Mouse (Mus musculus): ENCODE data around the gene Mtrf1. TPM values are rescaled to one million over a fixed set of nuclear protein-coding genes. Genes with fewer than 3 reads are reported as not detected.

Mtrf1 gene
- 11.3 and 13.4 TPM in 2 replicates for polyA plus RNA-seq (2014; fragmentation: Nextera tagmentation; extraction: Ambion mirVana)

DNA sequence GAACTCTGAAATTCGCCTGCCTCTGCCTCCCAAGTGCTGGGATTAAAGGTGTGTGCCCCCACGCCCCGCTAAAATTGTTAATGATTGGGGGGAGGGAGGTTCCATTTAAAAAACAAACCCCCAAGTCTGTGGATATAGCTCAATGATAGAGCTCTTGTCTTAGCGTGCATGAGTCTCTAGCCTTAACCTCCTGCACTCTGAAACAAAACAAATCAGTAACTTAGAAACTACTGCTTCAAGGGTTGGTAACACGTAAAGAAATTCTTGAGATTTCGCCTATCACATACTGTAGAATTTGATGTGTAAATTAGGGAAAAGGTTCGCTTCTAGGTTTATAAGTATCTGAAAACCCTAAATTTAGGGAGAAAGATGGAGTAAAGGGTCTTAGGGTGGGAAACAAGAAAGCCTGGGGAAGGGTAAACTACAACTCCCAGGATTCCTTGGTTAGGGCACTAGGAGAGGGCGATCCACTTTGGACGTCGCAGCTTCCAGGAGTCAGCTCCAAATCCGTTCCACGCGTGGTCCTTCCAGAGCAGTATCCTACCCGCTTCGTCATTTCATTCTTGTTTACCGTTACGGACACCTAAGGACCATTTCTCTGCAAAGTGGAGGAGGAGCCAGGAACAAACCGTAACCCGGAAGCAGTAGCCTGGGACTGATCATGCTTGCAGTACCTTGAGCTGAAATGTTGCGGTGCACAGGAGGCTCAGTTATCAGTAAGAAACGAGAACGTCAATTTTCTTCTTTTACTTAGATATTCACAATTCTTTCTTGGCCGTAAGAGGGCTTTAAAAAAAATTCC lies at the start of gene Mtrf1:
Mtrf1 (plus strand) TSS at position 452 of the 802 bp plus-strand sequence.
- Histone ChIP-seq H3K4me1 (ENCODE audit: control insufficient read depth, insufficient read depth, low read length) (peaks cover 4% of the 10 kb centered on the region; the same call in 1 of the 2 replicates), H3K27ac (ENCODE audit: low read depth, low read length) (peak within 1 kb of the TSS; percentile 83), H3K4me2 (ENCODE audit: low read length) (peak within 1 kb of the TSS; percentile 54), H3K4me3 (ENCODE audit: low read depth, low read length) (peak within 1 kb of the TSS; percentile 49), H3K9ac (ENCODE audit: low read length) (peak within 1 kb of the TSS; percentile 68), H3K36me3 (ENCODE audit: control insufficient read depth, insufficient read depth, low read length) (peaks cover 11% of the 10 kb centered on the region; the same call in 1 of the 2 replicates), H3K9me3 (replicated peaks; ENCODE audit: control insufficient read depth, low read length) (no peaks in the 10 kb centered on the region), H3K27me3 (replicated peaks; ENCODE audit: control insufficient read depth, insufficient read depth, low read length) (no peaks in the 10 kb centered on the region)
- WGBS: 21% methylated on average over 23 of the region's 23 CpGs
- DNase-seq (ENCODE audit: low spot score) (peak; percentile 89), ATAC-seq (peak; percentile 96)

DNA sequence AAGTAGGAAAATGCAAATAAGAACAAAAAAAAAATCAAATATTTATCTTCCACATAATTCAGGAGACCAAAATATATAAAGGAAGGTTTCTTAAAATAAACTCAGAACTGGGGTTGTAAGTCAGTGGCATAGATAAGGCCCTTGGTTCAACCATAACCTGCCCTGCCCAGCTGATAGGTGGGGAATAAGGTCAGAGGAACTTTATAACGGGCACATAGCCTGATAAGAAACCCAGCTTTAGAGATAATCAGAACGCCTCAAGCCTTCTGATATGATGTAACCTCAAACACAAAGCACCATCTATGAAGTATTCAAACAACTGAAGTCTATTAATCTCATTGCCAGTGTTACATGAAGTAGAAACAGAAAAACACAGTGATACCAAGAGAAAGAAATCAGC lies 39.5 kb upstream of the Mtrf1 start:
- WGBS: 91% methylated on average over 2 of the region's 2 CpGs

DNA sequence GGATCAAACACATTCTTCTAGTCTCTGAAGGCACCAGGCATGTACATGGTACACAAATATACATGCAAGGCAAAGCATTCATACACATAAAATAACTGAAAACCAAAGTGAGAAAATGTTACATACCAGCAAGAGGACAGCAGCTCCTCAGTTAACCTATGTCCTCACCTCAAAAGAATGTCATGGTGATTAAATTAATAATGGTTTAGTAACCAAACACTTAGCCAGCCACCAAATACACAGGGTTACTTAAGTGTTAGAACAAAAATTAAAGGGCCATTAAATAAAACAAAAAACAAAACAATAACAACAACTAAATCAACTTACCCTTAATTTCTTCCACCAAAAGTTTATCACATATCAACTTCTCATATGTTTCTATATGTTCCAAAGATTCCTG lies 20.5 kb upstream of the Mtrf1 start:
- Histone ChIP-seq H3K36me3 (ENCODE audit: control insufficient read depth, insufficient read depth, low read length) (peaks cover 16% of the 10 kb centered on the region), H3K27me3 (replicated peaks; ENCODE audit: control insufficient read depth, insufficient read depth, low read length) (no peaks in the 10 kb centered on the region), H3K27ac (ENCODE audit: low read depth, low read length) (no peak overlapping the region), H3K4me1 (ENCODE audit: control insufficient read depth, insufficient read depth, low read length) (no peaks in the 10 kb centered on the region), H3K9me3 (replicated peaks; ENCODE audit: control insufficient read depth, low read length) (no peaks in the 10 kb centered on the region), H3K9ac (ENCODE audit: low read length) (no peak overlapping the region), H3K4me2 (ENCODE audit: low read length) (no peak overlapping the region), H3K4me3 (ENCODE audit: low read depth, low read length) (no peak overlapping the region)
- no peak for DNase-seq (ENCODE audit: low spot score)
- no peak for ATAC-seq

More for the DNA sequence above, 39.5 kb upstream of the Mtrf1 start:
- no peak overlapping the region for H3K4me3 ChIP-seq (ENCODE audit: low read depth, low read length)
- H3K9ac ChIP-seq (ENCODE audit: low read length): no peak overlapping the region
- no peaks in the 10 kb centered on the region for H3K9me3 ChIP-seq (replicated peaks; ENCODE audit: control insufficient read depth, low read length)
- no peaks in the 10 kb centered on the region for H3K4me1 ChIP-seq (ENCODE audit: control insufficient read depth, insufficient read depth, low read length)
- H3K4me2 ChIP-seq (ENCODE audit: low read length): no peak overlapping the region
- ATAC-seq (no peak), DNase-seq (ENCODE audit: low spot score) (no peak)
- H3K27ac ChIP-seq (ENCODE audit: low read depth, low read length): no peak overlapping the region
- peaks cover 38% of the 10 kb centered on the region for H3K36me3 ChIP-seq (ENCODE audit: control insufficient read depth, insufficient read depth, low read length)
- no peaks in the 10 kb centered on the region for H3K27me3 ChIP-seq (replicated peaks; ENCODE audit: control insufficient read depth, insufficient read depth, low read length)

DNA sequence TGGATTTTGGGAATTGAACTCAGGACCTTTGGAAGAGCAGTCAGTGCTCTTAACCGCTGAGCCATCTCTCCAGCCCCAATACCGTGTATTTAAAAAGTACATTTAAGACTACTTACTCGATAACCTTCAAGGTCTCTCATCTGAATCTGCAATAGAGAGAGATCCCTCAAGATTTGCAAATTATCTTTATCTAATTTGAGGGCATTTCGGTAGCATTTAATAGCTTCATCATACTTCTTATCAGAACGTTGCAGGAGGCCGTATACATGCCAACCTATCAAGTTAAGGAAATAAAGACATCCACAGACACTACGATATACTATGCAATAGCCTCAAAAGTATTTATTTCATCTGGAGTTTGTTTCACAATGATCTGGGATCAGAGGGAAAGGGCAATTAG lies 14.5 kb upstream of the Mtrf1 start:
- no peaks in the 10 kb centered on the region for H3K27me3 ChIP-seq (replicated peaks; ENCODE audit: control insufficient read depth, insufficient read depth, low read length)
- H3K9me3 ChIP-seq (replicated peaks; ENCODE audit: control insufficient read depth, low read length): no peaks in the 10 kb centered on the region
- 97% methylated on average over 7 of the region's 7 CpGs for WGBS
- H3K4me1 ChIP-seq (ENCODE audit: control insufficient read depth, insufficient read depth, low read length): no peaks in the 10 kb centered on the region
- no peak overlapping the region for H3K4me3 ChIP-seq (ENCODE audit: low read depth, low read length)
- DNase-seq (ENCODE audit: low spot score): no peak
- peaks cover 27% of the 10 kb centered on the region for H3K36me3 ChIP-seq (ENCODE audit: control insufficient read depth, insufficient read depth, low read length)
- H3K27ac ChIP-seq (ENCODE audit: low read depth, low read length): no peak overlapping the region
- no peak overlapping the region for H3K9ac ChIP-seq (ENCODE audit: low read length)
- ATAC-seq: no peak
- H3K4me2 ChIP-seq (ENCODE audit: low read length): no peak overlapping the region

DNA sequence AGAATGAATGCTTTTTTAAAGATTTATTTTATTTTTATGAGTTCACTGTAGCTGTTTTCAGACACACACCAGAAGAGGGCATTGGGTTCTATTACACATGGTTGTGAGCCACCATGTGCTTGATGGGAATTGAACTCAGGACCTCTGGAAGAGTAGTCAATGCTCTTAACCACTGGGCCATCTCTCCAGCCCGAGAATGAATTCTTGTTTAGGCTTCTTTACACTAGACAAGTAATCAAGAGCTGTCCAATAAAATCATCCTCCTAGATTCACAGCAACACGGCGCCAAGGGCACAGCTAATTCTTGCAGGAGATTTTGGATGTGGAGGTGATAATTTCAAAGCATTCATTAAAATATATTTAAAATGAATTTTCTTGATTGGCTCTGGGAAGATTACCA lies 9.3 kb upstream of the Mtrf1 start:
- Histone ChIP-seq H3K4me1 (ENCODE audit: control insufficient read depth, insufficient read depth, low read length) (peaks cover 9% of the 10 kb centered on the region), H3K4me2 (ENCODE audit: low read length) (no peak overlapping the region), H3K9ac (ENCODE audit: low read length) (no peak overlapping the region), H3K27ac (ENCODE audit: low read depth, low read length) (no peak overlapping the region), H3K36me3 (ENCODE audit: control insufficient read depth, insufficient read depth, low read length) (peaks cover 9% of the 10 kb centered on the region), H3K27me3 (replicated peaks; ENCODE audit: control insufficient read depth, insufficient read depth, low read length) (no peaks in the 10 kb centered on the region), H3K9me3 (replicated peaks; ENCODE audit: control insufficient read depth, low read length) (no peaks in the 10 kb centered on the region), H3K4me3 (ENCODE audit: low read depth, low read length) (no peak overlapping the region)
- ATAC-seq: no peak
- WGBS: 96% methylated on average over 3 of the region's 3 CpGs
- no peak for DNase-seq (ENCODE audit: low spot score)

DNA sequence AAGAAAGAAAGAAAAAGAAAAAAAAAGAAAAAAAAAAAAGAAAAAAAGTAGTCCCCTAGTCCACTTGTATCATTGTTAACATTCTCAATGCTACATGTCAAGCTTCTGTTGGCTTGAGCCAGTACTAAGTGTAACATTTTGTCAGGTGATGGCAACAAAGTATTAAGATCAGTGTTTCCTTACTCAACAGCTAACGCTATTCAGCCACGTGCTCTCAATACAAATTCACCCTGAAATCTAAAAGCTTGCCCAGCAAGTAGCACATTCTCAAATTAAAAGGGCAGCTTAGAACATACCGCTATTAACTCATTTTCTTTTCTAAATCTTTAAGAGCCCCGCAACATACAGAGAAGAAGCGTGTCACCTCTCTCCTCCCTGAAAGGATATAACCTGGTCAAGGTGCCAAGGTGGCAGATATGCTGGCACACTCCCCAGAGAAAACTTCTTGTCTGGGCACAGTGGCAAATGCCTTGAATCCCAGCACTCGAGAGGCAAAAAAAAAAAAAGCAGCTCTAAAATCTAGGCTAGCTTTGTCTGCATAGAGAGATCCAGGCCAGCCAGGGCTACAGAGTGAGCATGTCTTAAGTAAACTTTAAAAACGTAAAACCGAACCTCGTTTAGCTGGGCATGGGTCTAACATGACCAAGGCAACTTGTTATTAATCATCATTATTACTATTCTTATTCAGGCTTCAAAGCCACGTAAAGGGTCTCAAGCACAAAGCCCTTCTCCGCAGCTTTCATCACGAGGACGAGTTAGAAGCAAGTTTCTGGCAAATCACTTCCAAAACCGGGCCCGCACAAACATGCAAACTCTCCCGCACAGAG lies 7.9 kb upstream of the Mtrf1 start:
- Histone ChIP-seq H3K4me1 (ENCODE audit: control insufficient read depth, insufficient read depth, low read length) (peaks cover 9% of the 10 kb centered on the region), H3K4me2 (ENCODE audit: low read length) (peak overlapping the region; percentile 76), H3K36me3 (ENCODE audit: control insufficient read depth, insufficient read depth, low read length) (peaks cover 8% of the 10 kb centered on the region; the same call in 1 of the 2 replicates), H3K27me3 (replicated peaks; ENCODE audit: control insufficient read depth, insufficient read depth, low read length) (no peaks in the 10 kb centered on the region), H3K9me3 (replicated peaks; ENCODE audit: control insufficient read depth, low read length) (no peaks in the 10 kb centered on the region), H3K9ac (ENCODE audit: low read length) (peak overlapping the region; percentile 89), H3K27ac (ENCODE audit: low read depth, low read length) (peak overlapping the region; percentile 97), H3K4me3 (ENCODE audit: low read depth, low read length) (peak overlapping the region; percentile 74)
- ATAC-seq (peak; percentile 4; the same call in 1 of the 2 replicates), DNase-seq (ENCODE audit: low spot score) (peak; percentile 25)
- under 1% methylated on average over 16 of the region's 16 CpGs for WGBS

DNA sequence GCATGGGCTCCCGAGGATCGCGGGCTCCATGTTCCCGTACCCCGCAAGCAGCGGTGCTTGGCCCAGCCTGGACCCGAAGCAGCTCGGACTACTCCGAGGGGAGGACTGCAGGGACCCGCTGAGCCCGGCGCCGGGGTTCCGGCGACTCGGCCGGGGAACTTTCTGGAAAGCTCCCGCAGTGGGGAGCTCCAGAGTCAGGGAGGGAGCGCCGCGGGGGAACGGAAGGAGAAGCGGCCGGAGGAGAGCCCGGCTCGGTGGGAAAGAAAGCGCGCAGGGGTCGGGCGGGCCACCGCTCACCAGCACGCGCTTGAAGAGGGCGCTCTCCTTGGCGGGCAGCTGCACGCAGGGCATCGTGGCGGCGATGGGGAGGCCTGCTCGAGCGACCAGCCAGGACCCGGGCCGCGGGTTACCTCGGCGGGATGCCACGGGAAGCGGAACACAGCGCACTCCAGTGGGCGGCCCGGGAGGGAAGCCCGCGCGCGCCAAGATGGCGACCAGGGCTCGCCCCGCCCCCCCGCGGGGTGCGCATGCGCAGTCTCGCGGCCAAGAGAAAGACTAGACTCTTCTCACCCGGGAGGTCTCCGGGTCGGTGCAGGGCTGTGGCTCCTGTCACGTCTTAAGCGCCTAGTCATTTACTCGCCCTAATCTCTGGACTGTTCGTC lies 7.2 kb upstream of the Mtrf1 start, which contains the start of gene Naa16:
Naa16 (minus strand) TSS at position 514 of the 662 bp plus-strand sequence.
- Histone ChIP-seq H3K36me3 (ENCODE audit: control insufficient read depth, insufficient read depth, low read length) (peaks cover 8% of the 10 kb centered on the region; the same call in 1 of the 2 replicates), H3K9ac (ENCODE audit: low read length) (peak within 1 kb of the TSS; percentile 89), H3K27ac (ENCODE audit: low read depth, low read length) (peak within 1 kb of the TSS; percentile 97), H3K27me3 (replicated peaks; ENCODE audit: control insufficient read depth, insufficient read depth, low read length) (no peaks in the 10 kb centered on the region), H3K4me2 (ENCODE audit: low read length) (peak within 1 kb of the TSS; percentile 76), H3K4me3 (ENCODE audit: low read depth, low read length) (peak within 1 kb of the TSS; percentile 74), H3K4me1 (ENCODE audit: control insufficient read depth, insufficient read depth, low read length) (peaks cover 9% of the 10 kb centered on the region), H3K9me3 (replicated peaks; ENCODE audit: control insufficient read depth, low read length) (no peaks in the 10 kb centered on the region)
- under 1% methylated on average over 66 of the region's 71 CpGs for WGBS
- ATAC-seq: peak; percentile 97
- peak; percentile 96 for DNase-seq (ENCODE audit: low spot score)

DNA sequence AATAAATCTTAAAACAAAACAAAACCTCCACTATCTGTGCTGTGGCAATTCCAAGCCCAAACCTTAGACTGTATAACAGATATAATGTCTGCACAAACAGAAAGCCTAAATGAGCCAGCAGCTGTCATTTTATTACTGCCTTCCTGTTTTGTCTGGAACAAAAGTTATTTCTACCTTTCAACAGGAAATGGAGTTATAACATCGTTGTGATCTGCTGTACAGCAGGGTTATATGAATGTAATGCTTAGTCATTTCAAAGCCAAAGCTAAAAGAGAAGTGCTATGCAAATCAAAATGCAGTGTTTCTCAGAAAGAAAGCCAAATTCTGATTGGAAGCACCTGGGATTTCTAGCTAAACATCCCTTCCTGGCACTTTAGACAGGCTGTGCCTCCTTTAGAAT lies 4.3 kb upstream of the Mtrf1 start:
- Histone ChIP-seq H3K36me3 (ENCODE audit: control insufficient read depth, insufficient read depth, low read length) (no peaks in the 10 kb centered on the region), H3K9me3 (replicated peaks; ENCODE audit: control insufficient read depth, low read length) (no peaks in the 10 kb centered on the region), H3K9ac (ENCODE audit: low read length) (no peak overlapping the region), H3K4me2 (ENCODE audit: low read length) (no peak overlapping the region), H3K27ac (ENCODE audit: low read depth, low read length) (no peak overlapping the region), H3K4me1 (ENCODE audit: control insufficient read depth, insufficient read depth, low read length) (peaks cover 12% of the 10 kb centered on the region), H3K4me3 (ENCODE audit: low read depth, low read length) (no peak overlapping the region), H3K27me3 (replicated peaks; ENCODE audit: control insufficient read depth, insufficient read depth, low read length) (no peaks in the 10 kb centered on the region)
- WGBS: 71% methylated on average over 1 of the region's 1 CpGs
- ATAC-seq (no peak), DNase-seq (ENCODE audit: low spot score) (no peak)
